Mouse (Mus musculus) cerebellum, adult 9-10 months (tissue): ENCODE data around the gene Fam84b.

Experiments
- DNase-seq: peaks from one replicate; pipeline ENCODE4 v3.0.0; 2022

Fam84b gene

DNA sequence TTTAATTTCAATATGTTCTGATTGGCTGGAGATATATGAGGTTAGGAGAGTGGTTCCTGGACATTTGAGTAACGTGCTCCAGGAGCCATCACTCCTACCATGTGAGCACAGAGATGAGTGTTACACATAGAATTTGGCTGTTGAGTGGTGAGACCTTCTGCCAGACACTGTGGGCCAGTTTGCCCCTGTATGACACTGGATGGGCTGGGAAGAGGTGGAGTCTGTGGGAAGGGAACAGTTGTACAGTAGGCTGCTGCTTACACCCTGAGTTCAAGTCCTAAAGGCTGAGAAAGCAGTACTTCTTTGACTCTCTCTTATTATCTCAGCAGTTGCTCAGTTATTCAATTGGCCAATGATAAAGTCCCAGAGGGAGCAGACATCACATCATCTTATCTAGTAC is 27.4 kb downstream of the Fam84b start:
- DNase-seq = no peak

DNA sequence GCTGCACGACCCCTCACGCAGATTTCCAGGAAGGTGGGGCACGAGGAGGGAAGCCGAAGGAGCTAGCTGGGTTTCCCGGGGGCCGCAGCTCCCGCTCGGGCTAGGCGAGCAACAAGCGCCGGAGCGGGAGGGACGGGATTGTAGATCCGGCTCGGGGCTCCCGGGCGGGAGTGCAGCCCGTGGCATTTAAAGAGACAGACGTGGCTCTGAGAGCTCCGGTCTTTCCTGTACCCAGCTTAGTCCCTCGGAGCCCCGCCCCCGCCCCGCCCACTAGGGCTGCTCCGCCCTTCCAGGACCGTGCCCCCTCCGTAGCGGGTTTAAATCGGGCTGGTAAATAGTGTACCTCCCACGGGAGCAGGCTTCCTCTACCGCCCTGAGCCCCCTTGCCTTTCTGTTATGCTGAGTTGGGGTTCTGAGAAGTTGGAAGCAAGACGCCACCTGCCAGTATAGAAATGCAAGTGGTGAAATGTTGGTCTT is 28.8 kb downstream of the Fam84b start:
- peak; percentile 54 for DNase-seq

DNA sequence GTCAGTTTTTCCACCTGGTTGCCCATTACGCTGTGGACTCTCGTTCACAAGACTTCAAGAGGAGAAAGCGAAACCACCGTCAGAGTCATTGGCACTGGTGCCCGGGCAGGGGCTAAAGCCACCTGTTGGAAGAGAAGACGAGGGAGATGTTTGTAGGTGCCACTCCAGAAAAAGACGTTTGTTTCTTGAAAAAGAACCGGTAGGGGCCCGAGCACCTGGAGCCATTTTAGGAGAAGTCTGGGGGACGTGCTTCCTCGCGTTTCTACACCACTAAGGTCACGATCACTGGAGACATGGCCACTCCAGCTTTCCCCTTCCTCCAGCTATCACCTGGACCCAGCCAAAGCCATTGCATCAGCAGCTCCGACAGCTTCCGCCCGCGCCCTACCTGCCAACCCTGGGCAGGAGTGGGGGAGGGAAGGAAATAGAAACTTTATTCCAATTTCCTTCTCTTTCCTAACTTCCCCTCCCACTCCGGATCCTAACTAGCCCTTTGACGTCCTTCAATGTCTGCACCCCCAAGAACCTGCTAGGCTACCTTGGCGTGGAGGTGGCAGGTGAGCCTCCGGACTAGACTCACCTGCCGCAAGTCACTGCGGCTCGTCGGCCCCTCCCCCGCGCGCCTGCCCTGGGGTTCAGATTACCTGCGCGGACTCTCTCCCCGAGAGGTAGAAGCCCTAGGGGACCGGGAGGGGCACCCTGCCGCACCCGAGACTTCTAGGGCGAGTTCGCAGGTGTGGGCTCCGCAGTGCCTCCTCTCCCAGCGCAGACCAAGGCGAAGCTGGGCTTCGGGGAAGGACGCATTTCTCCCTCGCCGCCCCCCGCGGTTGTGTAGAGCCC is 29.5 kb downstream of the Fam84b start:
- DNase-seq = peak; percentile 5

DNA sequence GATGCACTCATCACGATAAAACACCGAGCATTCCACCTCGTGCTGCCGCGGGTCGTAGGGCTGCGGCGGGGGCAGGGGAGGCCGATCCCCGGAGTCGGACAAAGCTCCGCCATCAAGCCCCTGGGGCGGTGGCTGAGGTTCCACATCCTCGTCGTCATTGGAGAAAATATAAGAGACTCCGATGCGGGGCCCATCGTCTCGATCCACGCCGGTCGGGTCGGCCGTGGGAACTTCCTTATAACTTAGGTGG is 30.0 kb downstream of the Fam84b start:
- DNase-seq = no peak

DNA sequence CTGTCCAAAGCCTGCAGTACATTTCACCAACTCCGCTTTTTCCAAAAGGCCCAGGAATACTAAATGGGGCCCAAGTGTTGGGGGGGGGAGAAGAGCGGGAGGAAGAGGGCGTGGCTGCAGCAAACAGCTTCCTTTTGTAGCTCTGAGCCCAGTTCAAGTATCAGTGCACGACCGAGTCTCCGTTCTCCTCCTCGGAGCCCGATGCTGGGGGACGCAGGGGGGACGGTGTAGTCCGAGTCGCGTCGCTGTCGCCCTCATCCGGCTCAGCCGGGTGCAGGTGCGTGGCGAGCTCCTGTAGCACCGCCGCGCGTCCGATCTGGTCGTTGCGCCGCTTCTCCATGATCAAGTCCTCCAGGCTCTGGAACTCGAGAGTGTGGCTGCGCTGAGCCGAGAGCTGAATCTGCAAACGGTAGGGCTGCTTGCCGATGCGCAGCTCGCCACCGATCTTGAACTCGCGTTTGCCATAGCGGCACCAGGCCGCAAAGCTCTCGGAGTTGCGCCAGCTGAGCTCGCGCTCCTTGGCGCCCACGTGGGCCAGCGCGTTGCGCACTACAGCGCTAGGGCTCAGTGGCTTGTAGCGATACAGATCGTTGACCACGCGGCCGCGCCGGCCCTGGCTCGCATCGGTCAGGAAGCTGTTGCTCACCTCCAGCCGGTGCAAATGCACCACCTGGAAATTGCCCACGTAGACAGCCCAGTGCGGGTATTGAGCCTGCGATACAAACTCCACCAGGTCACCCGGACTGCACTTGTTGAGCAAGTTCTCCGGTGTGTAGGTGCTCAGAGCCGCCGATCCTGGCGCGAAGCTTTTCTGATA is 30.6 kb downstream of the Fam84b start:
- DNase-seq = peak; percentile 41

DNA sequence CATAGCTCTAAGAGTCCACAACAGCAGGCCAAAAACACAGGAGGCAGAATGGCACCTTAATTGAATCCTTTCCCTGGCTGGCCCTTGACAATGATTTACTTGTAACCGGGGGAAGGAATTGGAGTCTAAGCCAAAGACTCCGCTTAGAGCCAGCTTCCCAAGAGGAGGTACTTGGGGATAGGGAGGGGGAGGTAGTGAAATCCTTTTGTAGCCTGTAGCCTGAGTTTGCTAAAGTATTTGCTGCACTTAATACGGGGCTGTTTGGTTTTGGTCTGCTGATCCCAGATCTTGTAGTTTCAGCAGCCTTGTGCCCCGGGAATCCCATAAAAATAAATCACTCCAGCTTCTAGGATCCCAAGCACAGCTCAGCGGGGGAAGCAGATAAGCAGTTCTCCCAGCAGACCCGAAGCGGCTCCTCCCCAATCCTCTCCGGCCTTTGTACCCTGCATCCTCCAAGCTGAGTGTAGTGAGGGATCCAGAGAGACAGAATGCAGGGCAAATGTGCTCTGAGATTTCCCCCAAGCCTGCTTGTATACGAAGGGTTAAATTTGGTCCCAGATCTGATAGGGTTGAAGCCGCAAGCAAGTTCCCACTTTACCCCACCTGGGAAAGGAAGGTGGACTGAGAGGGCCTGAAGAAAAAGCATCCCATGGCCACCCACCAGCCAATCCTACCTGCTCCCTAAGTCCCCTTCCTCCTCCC is 31.3 kb downstream of the Fam84b start:
- peak; percentile 11 for DNase-seq

DNA sequence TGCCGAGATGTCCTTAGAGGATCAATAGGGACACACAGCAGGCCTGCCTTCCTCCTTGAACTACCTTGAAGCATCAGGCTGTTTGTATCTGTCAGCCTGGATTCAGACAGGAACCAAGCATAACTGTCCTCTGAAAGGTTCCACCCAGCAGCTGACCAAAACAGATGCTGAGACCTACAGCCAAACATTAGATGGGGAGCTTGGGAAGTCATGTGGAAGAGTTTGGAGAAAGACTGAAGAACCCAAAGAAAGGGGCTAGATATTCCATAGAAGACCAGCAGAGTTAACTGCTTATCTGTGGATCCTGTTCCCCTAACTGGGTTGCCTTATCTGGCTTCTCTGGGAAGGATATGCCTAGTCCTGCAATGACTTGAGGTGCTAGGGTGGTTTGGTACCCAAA is 35.1 kb downstream of the Fam84b start:
- no peak for DNase-seq

DNA sequence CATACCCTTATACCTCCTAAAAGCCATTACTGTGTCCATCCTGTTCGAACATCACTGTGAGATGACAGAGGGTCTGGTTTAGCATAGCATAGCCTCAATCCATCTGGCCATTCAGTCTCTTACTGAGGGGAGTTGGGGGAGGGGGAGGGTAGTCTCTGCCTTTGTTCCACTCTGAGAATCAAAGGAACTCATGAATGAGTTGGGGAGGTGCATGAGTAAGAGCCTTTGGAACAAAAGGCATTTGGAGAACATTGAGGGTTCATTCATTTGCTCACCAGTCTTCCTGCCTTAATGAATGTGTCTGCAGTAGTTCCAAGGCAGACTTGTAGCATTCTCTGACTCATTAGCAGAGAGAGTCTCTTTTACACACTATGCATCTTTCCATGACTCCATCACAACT is 37.1 kb downstream of the Fam84b start:
- no peak for DNase-seq

DNA sequence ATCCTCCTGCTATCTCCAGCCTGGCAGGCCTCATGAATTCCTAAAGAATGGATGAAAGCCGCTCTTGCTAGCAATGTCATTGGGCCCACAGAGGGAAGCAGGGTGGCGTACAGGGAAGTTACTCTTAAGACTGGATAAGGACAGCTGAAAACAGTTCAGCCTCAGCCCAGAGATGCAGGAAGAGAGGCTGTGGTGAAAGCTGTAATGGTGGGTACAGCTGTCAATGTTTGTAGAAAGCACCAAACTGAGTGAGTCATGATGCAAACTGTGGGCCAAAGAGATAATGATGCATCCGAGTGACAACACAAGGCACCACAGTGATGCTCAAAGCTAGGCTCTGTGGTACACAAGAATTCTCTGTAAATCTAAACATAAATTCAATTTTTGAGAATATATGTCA is 39.0 kb downstream of the Fam84b start:
- DNase-seq = no peak

DNA sequence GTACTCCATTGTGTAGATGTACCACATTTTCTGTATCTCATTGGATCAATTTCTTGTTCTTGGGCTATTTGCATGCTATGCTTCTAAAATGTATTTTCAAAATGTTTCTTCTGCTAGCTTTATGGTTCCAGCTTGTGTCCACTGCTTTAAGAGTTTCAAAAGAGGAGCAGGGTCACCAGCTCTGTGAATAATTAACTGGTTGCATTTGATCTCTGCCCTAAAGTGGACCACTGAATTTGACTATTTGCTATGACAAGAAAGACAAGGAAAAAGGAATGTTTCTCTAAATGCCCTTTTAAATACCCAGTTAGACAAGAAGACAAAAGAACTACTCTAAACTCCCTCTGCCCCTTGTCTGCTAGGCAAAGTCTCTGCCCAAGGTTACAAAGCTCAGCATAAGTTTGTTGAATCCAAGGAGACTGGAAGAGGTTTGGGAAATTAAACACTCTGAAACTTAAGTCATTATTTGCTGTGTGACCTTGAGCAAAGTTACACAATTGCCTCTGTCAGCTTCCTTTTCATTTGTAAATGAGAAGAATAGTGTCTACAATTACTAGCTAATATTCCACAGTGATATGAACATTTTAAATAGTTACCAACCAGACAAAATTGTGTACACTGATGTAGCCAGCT is 60.4 kb downstream of the Fam84b start:
- DNase-seq = no peak

DNA sequence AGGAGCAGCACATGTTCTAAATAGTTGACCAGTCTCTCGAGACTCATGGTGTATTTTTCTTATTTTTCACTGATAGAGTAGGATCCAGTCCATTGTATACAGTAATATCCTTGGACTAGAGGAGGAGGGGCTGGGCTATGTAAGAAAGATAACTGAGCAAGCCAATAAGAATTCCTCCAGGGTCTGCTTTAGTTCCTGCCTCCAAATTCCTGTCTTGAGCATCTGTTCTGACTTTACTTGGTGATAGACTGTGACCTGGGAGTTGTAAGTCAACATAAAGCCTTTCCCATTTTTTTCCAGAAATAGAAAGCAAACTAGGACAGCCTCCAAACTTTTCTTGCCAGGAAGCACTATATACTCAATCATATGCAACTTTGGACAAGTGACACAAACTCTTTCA is 64.5 kb downstream of the Fam84b start:
- no peak for DNase-seq

DNA sequence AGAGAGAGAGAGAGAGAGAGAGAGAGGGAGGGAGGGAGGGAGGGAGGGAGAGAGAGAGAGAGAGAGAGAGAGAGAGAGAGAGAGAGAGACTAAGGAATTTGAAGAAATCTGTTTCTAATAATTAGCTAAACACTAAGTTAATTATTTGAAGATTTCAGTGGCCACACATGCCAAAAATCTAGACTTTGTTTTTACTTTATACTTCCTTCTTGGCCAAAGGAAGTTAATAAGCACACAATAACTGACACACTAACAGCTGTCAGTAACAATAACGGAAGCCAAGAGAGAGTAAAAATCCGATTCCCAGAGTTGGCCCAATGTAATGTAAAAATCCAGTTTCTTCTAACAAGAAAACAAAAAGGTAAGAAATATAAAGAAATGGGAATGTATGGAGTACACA is 69.8 kb downstream of the Fam84b start:
- DNase-seq = no peak

DNA sequence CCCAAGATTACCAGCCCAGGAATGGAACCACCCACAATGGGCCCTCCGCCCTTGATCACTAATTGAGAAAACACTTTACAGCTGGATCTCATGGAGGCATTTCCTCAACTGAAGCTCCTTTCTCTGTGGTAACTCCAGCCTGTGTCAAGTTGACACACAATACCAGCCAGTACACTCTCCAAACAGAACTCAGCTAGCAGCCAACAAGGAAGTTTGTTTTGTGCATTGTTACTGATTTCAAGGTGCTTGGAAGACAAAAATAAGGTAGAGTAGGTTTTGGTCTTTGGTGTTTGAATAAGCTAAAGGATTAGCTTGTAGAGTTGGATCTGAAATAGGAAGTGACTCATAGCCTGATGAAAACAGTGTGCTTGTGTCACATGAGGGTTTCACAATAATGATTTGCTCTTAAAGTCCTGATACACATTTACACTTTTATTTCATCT is 74.0 kb downstream of the Fam84b start:
- no peak for DNase-seq

DNA sequence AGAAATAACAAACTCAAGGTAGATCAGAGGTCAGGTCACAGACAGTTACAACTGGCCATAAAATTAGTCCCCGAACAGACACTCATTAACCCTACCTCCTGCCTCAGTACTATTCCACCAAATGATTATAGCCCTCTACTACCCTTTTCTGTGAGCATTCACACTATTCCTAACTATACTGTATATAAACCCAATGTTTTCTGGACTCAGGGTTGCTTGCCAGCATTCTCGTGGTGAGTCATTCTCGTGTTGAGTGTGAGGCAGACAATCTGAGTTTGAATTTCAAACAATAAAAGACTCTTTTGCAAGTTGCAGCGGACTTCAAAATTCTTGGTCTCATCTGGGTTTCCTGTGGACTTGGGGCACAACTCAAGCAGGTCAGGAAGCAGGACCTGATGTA is 74.5 kb downstream of the Fam84b start:
- DNase-seq = no peak
